Mouse (Mus musculus) bone marrow macrophage, adult 2 months (primary cell): Measurements from ENCODE around the gene Runx1. TPM values are rescaled to one million over a fixed set of nuclear protein-coding genes. Genes with fewer than 3 reads are reported as not detected.
A peak's percentile ranks its signal among the peaks of the same experiment; 100 is the strongest.

Source experiments
- H3K27ac ChIP-seq: 2 replicates; pipeline ENCODE4 v1.5.1; 2012; ENCODE audit warnings: low read depth, low read length; ENCODE audit not compliant: insufficient read depth
- H3K4me1 ChIP-seq: 2 replicates; pipeline ENCODE4 v1.6.1; 2012; ENCODE audit warnings: low read length; ENCODE audit not compliant: control insufficient read depth, insufficient read depth
- H3K4me3 ChIP-seq: 2 replicates; pipeline ENCODE4 v1.5.1; 2012; ENCODE audit warnings: mild to moderate bottlenecking, low read length, moderate library complexity; ENCODE audit not compliant: insufficient read depth
- CTCF ChIP-seq: IDR thresholded peaks from 2 replicates; pipeline ENCODE4 v1.5.1; 2012; ENCODE audit warnings: low read depth, mild to moderate bottlenecking, low read length, moderate library complexity
- POLR2A ChIP-seq: IDR thresholded peaks from 2 replicates; pipeline ENCODE4 v1.6.1; 2012; ENCODE audit warnings: mild to moderate bottlenecking, low read depth, low read length, borderline replicate concordance
- polyA plus RNA-seq: library from polyadenylated mRNA; stranded (reverse); fragments of >200 nt; gene quantifications from 2 replicates; pipeline ENCODE4 v1.2.4, GENCODE M21; 2012; ENCODE audit not compliant: missing spikeins, insufficient read depth, insufficient read length

Gene Runx1
- polyA plus RNA-seq, 1 experiment: 103 TPM

DNA sequence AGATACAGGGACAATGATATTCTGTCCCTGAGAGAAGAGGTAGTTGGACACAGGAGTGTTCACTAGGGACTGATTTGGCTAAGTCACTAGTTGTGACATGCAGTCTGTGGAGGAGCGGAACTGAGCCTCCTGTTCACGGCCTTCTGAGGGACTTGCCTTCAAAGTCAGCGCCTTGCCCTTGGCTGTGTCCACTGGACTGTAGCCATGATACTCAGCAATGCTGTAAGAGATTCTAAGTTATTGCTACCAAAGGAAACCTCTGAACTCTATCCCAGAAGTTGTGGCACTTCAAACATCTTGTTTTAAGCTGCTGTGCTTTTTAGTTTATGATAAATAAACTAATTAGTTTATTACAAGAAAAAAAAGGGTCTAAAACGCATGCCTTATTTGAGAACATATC lies 238.1 kb downstream of the Runx1 start:
- Histone ChIP-seq H3K4me3 (no peak overlapping the region), H3K4me1 (peaks cover 3% of the 10 kb centered on the region), H3K27ac (no peak overlapping the region)
- no peak for TF ChIP-seq CTCF
- no peak for TF ChIP-seq POLR2A

DNA sequence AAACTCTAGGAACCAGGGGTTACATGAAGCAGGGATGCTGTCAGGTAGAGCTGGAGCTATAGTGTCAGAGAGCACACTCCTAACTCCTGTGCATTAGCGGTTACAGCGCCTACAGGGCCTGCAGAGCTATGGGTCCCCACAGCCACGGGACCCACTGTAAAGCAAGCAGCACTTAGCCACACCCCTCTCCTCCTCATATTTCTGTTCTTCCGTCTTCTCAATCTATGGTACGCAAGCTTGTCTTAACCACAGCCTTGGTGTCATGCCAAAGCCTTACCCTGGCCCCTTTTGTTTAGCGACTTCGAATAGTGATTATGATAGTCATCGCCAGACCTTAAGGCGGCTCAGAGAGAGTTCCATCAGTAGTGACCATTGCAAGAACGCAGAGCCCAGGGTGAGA lies 244.2 kb downstream of the Runx1 start:
- no peak overlapping the region for H3K4me3 ChIP-seq
- H3K4me1 ChIP-seq: peaks cover 2% of the 10 kb centered on the region; the same call in 1 of the 2 replicates
- no peak overlapping the region for H3K27ac ChIP-seq
- no peak for TF ChIP-seq POLR2A
- TF ChIP-seq CTCF: no peak

GRCm38 (mm10) chr16:92580981-92581380 lies 245.0 kb downstream of the Runx1 start:
- Histone ChIP-seq H3K4me3 (no peak overlapping the region), H3K4me1 (peaks cover 2% of the 10 kb centered on the region; the same call in 1 of the 2 replicates), H3K27ac (no peak overlapping the region)
- TF ChIP-seq POLR2A (no peak), CTCF (no peak)

- H3K4me1 ChIP-seq: peaks cover 6% of the 10 kb centered on the region
- no peak for TF ChIP-seq POLR2A
- no peak for TF ChIP-seq CTCF
- H3K4me3 ChIP-seq: no peak overlapping the region
- H3K27ac ChIP-seq: no peak overlapping the region
These were observed 246.9 kb downstream of the Runx1 start for GRCm38 (mm10) chr16:92578915-92579653.

GRCm38 (mm10) chr16:92577381-92577780 lies 248.6 kb downstream of the Runx1 start:
- no peak overlapping the region for H3K4me3 ChIP-seq
- no peak for TF ChIP-seq CTCF
- TF ChIP-seq POLR2A: no peak
- H3K4me1 ChIP-seq: peaks cover 20% of the 10 kb centered on the region
- no peak overlapping the region for H3K27ac ChIP-seq

- TF ChIP-seq CTCF: no peak
- no peak overlapping the region for H3K27ac ChIP-seq
- H3K4me1 ChIP-seq: peaks cover 24% of the 10 kb centered on the region
- no peak overlapping the region for H3K4me3 ChIP-seq
These were observed 250.2 kb downstream of the Runx1 start for GRCm38 (mm10) chr16:92575792-92576191.

DNA sequence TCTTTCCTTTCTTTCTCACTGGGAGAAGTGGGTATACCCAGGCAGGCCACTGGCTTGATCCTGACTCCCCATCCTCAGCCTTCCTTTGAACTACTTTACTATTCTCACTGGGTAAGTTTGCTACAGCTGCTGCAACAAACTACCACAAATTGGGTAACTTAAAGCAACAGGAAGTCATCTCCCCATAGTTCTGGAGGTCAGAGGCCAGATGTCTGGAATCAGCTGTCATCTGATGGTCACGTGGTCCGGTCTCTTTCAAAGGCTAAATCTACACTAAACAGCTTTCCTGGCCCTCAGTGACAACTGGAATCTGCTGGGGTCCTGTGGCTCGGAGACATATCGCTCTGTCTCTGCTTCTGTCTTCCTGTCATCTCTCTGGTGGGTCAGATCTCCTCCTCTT lies 252.8 kb downstream of the Runx1 start:
- TF ChIP-seq POLR2A (no peak), CTCF (no peak)
- peaks cover 22% of the 10 kb centered on the region for H3K4me1 ChIP-seq
- H3K27ac ChIP-seq: peak overlapping the region; percentile 89
- H3K4me3 ChIP-seq: no peak overlapping the region

GRCm38 (mm10) chr16:92571246-92571645 lies 254.7 kb downstream of the Runx1 start:
- H3K27ac ChIP-seq: no peak overlapping the region
- H3K4me1 ChIP-seq: peaks cover 22% of the 10 kb centered on the region
- no peak overlapping the region for H3K4me3 ChIP-seq
- TF ChIP-seq CTCF (no peak), POLR2A (no peak)

GRCm38 (mm10) chr16:92566146-92566545 lies 259.8 kb downstream of the Runx1 start:
- TF ChIP-seq POLR2A (no peak), CTCF (no peak)
- no peaks in the 10 kb centered on the region for H3K4me1 ChIP-seq
- H3K27ac ChIP-seq: no peak overlapping the region
- no peak overlapping the region for H3K4me3 ChIP-seq

GRCm38 (mm10) chr16:92565708-92566107 lies 260.2 kb downstream of the Runx1 start:
- TF ChIP-seq CTCF (peak; percentile 93), POLR2A (no peak; the same call in 1 of the 2 replicates)
- H3K4me3 ChIP-seq: no peak overlapping the region

More at GRCm38 (mm10) chr16:92565708-92566107, 260.2 kb downstream of the Runx1 start:
- H3K4me1 ChIP-seq: no peaks in the 10 kb centered on the region
- no peak overlapping the region for H3K27ac ChIP-seq
